Mouse (Mus musculus): ENCODE measurements around the gene Sco1. TPM values are rescaled to one million over a fixed set of nuclear protein-coding genes. Genes with fewer than 3 reads are reported as not detected.

Gene Sco1
- total RNA-seq, 1 experiment = 33.6 TPM

GRCm38 (mm10) chr11:67114261-67114660 is 61.8 kb downstream of the Sco1 start:
- no peak overlapping the region for H3K27ac ChIP-seq (ENCODE audit: insufficient read depth, low read depth, low read length, poor library complexity, severe bottlenecking)
- no peak for TF ChIP-seq ZNF384 (IDR thresholded peaks at IDR 0.05; ENCODE audit: low read depth, low read length)
- no peak for TF ChIP-seq MAFK (IDR thresholded peaks at IDR 0.05; ENCODE audit: insufficient read depth, low read depth, low read length)
- TF ChIP-seq ZC3H11A (IDR thresholded peaks at IDR 0.05; ENCODE audit: borderline replicate concordance, low read depth, low read length) = no peak
- no peak for TF ChIP-seq HCFC1 (IDR thresholded peaks at IDR 0.05; ENCODE audit: borderline replicate concordance, insufficient read depth, low read length)
- TF ChIP-seq CHD2 (IDR thresholded peaks at IDR 0.05; ENCODE audit: low read depth, low read length) = no peak
- H3K9me3 ChIP-seq (ENCODE audit: control insufficient read depth, insufficient read depth, low read depth, low read length) = no peaks in the 10 kb centered on the region
- in situ Hi-C loops (cut with MboI; ENCODE audit: low sequenced_read_pairs in 2 of 2, unreplicated experiment in 2 of 2) = loop anchor here (5.0 to 10.0 kb wide), 2 partner anchors 238 to 241 kb away; no protein-coding TSS in a partner anchor
- DNase-seq (ENCODE audit: low read depth, low spot score) = no peak
- H3K4me1 ChIP-seq (ENCODE audit: control insufficient read depth in 2 of 2, insufficient read depth in 2 of 2, low read length in 2 of 2, poor library complexity in 1 of 2) = 0 out of 4 replicates have a peak, but pooled peaks cover 0 to 2% of the 10 kb centered on the region in 2 experiments
- no peaks in the 10 kb centered on the region for H3K36me3 ChIP-seq (ENCODE audit: control insufficient read depth, insufficient read depth, low read length, poor library complexity, severe bottlenecking)
- H3K9ac ChIP-seq (ENCODE audit: insufficient read depth, low read depth, low read length, poor library complexity, severe bottlenecking) = no peak overlapping the region
- H3K4me3 ChIP-seq (ENCODE audit: insufficient read depth in 1 of 2, low read depth in 1 of 2, low read length in 2 of 2, poor library complexity in 1 of 2, severe bottlenecking in 1 of 2) = no peak overlapping the region

DNA sequence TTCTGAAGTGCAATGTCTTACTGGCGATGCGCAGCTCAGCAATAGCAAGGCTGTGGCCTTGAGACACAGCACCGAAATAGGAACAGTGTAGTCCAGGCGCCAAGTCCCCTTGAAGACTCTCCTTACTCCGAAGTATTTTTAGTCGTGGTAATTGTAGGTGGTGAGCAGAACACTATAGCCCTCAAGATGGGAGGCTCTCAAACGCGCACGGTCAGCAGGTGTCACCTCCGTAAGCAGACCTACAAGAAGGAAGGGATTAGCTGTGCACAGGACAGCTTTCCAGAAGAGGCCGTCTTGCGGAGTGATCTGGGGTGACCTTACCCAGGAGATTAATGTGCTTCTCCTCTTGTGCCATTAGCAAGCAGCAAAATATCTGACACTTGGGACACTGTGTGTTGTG is 62.4 kb downstream of the Sco1 start:
- no peak overlapping the region for H3K9ac ChIP-seq (ENCODE audit: insufficient read depth, low read depth, low read length, poor library complexity, severe bottlenecking)
- TF ChIP-seq ZC3H11A (IDR thresholded peaks at IDR 0.05; ENCODE audit: borderline replicate concordance, low read depth, low read length) (no peak), ZNF384 (IDR thresholded peaks at IDR 0.05; ENCODE audit: low read depth, low read length) (no peak), MAFK (IDR thresholded peaks at IDR 0.05; ENCODE audit: insufficient read depth, low read depth, low read length) (no peak), CHD2 (IDR thresholded peaks at IDR 0.05; ENCODE audit: low read depth, low read length) (no peak), HCFC1 (IDR thresholded peaks at IDR 0.05; ENCODE audit: borderline replicate concordance, insufficient read depth, low read length) (no peak)
- H3K4me3 ChIP-seq (ENCODE audit: insufficient read depth in 1 of 2, low read depth in 1 of 2, low read length in 2 of 2, poor library complexity in 1 of 2, severe bottlenecking in 1 of 2) = no peak overlapping the region
- 0 out of 4 replicates have a peak, but pooled peaks cover 0 to 2% of the 10 kb centered on the region in 2 experiments for H3K4me1 ChIP-seq (ENCODE audit: control insufficient read depth in 2 of 2, insufficient read depth in 2 of 2, low read length in 2 of 2, poor library complexity in 1 of 2)
- no peak overlapping the region for H3K27ac ChIP-seq (ENCODE audit: insufficient read depth, low read depth, low read length, poor library complexity, severe bottlenecking)
- in situ Hi-C loops (cut with MboI; ENCODE audit: low sequenced_read_pairs in 2 of 2, unreplicated experiment in 2 of 2) = loop anchor here (5.0 to 10.0 kb wide), 2 partner anchors 237 to 240 kb away; no protein-coding TSS in a partner anchor
- DNase-seq (ENCODE audit: low read depth, low spot score) = no peak
- H3K36me3 ChIP-seq (ENCODE audit: control insufficient read depth, insufficient read depth, low read length, poor library complexity, severe bottlenecking) = no peaks in the 10 kb centered on the region
- H3K9me3 ChIP-seq (ENCODE audit: control insufficient read depth, insufficient read depth, low read depth, low read length) = no peaks in the 10 kb centered on the region

Other genes starting within 250 kb of the Sco1 start
- gene Pirt, start 140.7 kb upstream of the Sco1 start, total RNA-seq (2012; rRNA removed) = 0.76 and 2.5 TPM in 2 replicates
- gene Tmem238l, start 96.0 kb upstream of the Sco1 start, total RNA-seq (2012; rRNA removed) = not detected in 2 replicates
- gene Tmem220, start 27.5 kb upstream of the Sco1 start, total RNA-seq (2012; rRNA removed) = 1.6 and 2.3 TPM in 2 replicates
- 25.4 and 27.3 TPM in 2 replicates for gene Adprm, start 76 bp upstream of the Sco1 start, total RNA-seq (2012; rRNA removed)
- 1.3 and 1.5 TPM in 2 replicates for gene Myh3, start 25.6 kb downstream of the Sco1 start, total RNA-seq (2012; rRNA removed)
- gene Myh2, start 118.4 kb downstream of the Sco1 start, total RNA-seq (2012; rRNA removed) = not detected in 2 replicates
- 0.09 TPM in 1 of 2 replicates, not detected in the other for gene Myh1, start 147.4 kb downstream of the Sco1 start, total RNA-seq (2012; rRNA removed)
- gene Myh4, start 185.4 kb downstream of the Sco1 start, total RNA-seq (2012; rRNA removed) = 0.09 and 0.11 TPM in 2 replicates
- 0.09 TPM in 1 of 2 replicates, not detected in the other for gene Myh8, start 224.5 kb downstream of the Sco1 start, total RNA-seq (2012; rRNA removed)

Measured in ES-E14 (cell line).